Mouse (Mus musculus) lung, embryonic 15.5 days (tissue): ENCODE data around the gene Ubxn7. TPM values are rescaled to one million over a fixed set of nuclear protein-coding genes. Genes with fewer than 3 reads are reported as not detected.

Experiments used
- ATAC-seq: fragments of 200-750 bp; cut with Nextera tagmentation; 2 replicates; pipeline ENCODE4 v1.8.0; 2017; ENCODE audit warnings: moderate number of reproducible peaks, borderline replicate concordance; ENCODE audit not compliant: low FRiP score, low TSS enrichment; ENCODE audit errors: extremely low read depth
- H3K27ac ChIP-seq: fragments of 300-500 bp; sonication (generic); 2 replicates; pipeline ENCODE4 v1.5.1; 2015; ENCODE audit warnings: moderate library complexity, mild to moderate bottlenecking, inconsistent platforms
- H3K27me3 ChIP-seq: fragments of 300-500 bp; sonication (generic); 2 replicates; pipeline ENCODE4 v1.6.1; 2015; ENCODE audit warnings: inconsistent platforms
- H3K36me3 ChIP-seq: fragments of 300-500 bp; sonication (generic); 2 replicates; pipeline ENCODE4 v1.6.1; 2015; ENCODE audit warnings: inconsistent platforms
- H3K4me1 ChIP-seq: fragments of 300-500 bp; sonication (generic); 2 replicates; pipeline ENCODE4 v1.6.1; 2015; ENCODE audit warnings: inconsistent platforms
- H3K4me2 ChIP-seq: fragments of 300-500 bp; sonication (generic); 2 replicates; pipeline ENCODE4 v1.6.1; 2015; ENCODE audit warnings: inconsistent platforms, mild to moderate bottlenecking, moderate library complexity
- H3K4me3 ChIP-seq: fragments of 300-500 bp; sonication (generic); 2 replicates; pipeline ENCODE4 v1.5.1; 2015; ENCODE audit warnings: mild to moderate bottlenecking, inconsistent platforms
- H3K9ac ChIP-seq: fragments of 300-500 bp; sonication (generic); 2 replicates; pipeline ENCODE4 v1.6.1; 2015; ENCODE audit warnings: inconsistent platforms
- H3K9me3 ChIP-seq: fragments of 300-500 bp; sonication (generic); 2 replicates; pipeline ENCODE4 v1.6.1; 2016; ENCODE audit warnings: inconsistent platforms
- WGBS: fragments of 180-500 bp; shearing (Covaris S2); methylation state at CpG from one replicate; pipeline ENCODE4 v1.1.7; 2015; 5-methylcytosine and 5-hydroxymethylcytosine counted together
- polyA plus RNA-seq: library from polyadenylated mRNA; unstranded; fragments of >200 nt; fragmentation: Nextera tagmentation; extraction: Ambion mirVana; gene quantifications from 2 replicates; pipeline ENCODE4 v1.2.1, GENCODE M21; 2015

Ubxn7 gene
- polyA plus RNA-seq, 1 experiment from 2014 or later = 24.2 TPM

- under 1% methylated on average over 54 of the region's 54 CpGs for WGBS
- Histone ChIP-seq H3K36me3 (no peaks in the 10 kb centered on the region), H3K9me3 (no peaks in the 10 kb centered on the region), H3K9ac (peak overlapping the region; percentile 94), H3K27ac (peak overlapping the region; percentile 95), H3K4me2 (peak overlapping the region; percentile 50), H3K27me3 (no peaks in the 10 kb centered on the region), H3K4me3 (peak overlapping the region; percentile 91), H3K4me1 (peaks cover 9% of the 10 kb centered on the region; the same call in 1 of the 2 replicates)
- peak; percentile 79 for ATAC-seq
Observed at GRCm38 (mm10) chr16:32332556-32333511, 777 bp downstream of the Ubxn7 start.

GRCm38 (mm10) chr16:32335146-32335545, 3.1 kb downstream of the Ubxn7 start:
- Histone ChIP-seq H3K4me3 (no peak overlapping the region), H3K4me2 (no peak overlapping the region), H3K4me1 (peaks cover 9% of the 10 kb centered on the region; the same call in 1 of the 2 replicates), H3K9me3 (no peaks in the 10 kb centered on the region), H3K27ac (no peak overlapping the region), H3K36me3 (no peaks in the 10 kb centered on the region), H3K27me3 (no peaks in the 10 kb centered on the region), H3K9ac (no peak overlapping the region)
- 89% methylated on average over 5 of the region's 5 CpGs for WGBS
- no peak for ATAC-seq

- H3K9ac ChIP-seq = no peak overlapping the region
- ATAC-seq = no peak
- H3K4me2 ChIP-seq = no peak overlapping the region
- H3K9me3 ChIP-seq = no peaks in the 10 kb centered on the region
- H3K36me3 ChIP-seq = no peaks in the 10 kb centered on the region
- WGBS = 74% methylated on average over 7 of the region's 7 CpGs
- H3K4me3 ChIP-seq = no peak overlapping the region
- H3K4me1 ChIP-seq = peaks cover 3% of the 10 kb centered on the region; the same call in 1 of the 2 replicates
- no peak overlapping the region for H3K27ac ChIP-seq
- H3K27me3 ChIP-seq = no peaks in the 10 kb centered on the region
Observed at GRCm38 (mm10) chr16:32336026-32336780, 4.1 kb downstream of the Ubxn7 start.

- Histone ChIP-seq H3K36me3 (no peaks in the 10 kb centered on the region), H3K4me2 (no peak overlapping the region), H3K4me3 (no peak overlapping the region), H3K27me3 (no peaks in the 10 kb centered on the region), H3K4me1 (no peaks in the 10 kb centered on the region), H3K27ac (no peak overlapping the region), H3K9ac (no peak overlapping the region), H3K9me3 (no peaks in the 10 kb centered on the region)
- no peak for ATAC-seq
Observed at GRCm38 (mm10) chr16:32337001-32337400, 4.9 kb downstream of the Ubxn7 start.

GRCm38 (mm10) chr16:32340451-32340850, 8.4 kb downstream of the Ubxn7 start:
- H3K9me3 ChIP-seq = no peaks in the 10 kb centered on the region
- H3K27ac ChIP-seq = no peak overlapping the region
- no peak for ATAC-seq
- no peak overlapping the region for H3K4me3 ChIP-seq
- H3K36me3 ChIP-seq = no peaks in the 10 kb centered on the region
- H3K27me3 ChIP-seq = no peaks in the 10 kb centered on the region
- H3K4me1 ChIP-seq = no peaks in the 10 kb centered on the region
- WGBS = 61% methylated on average over 1 of the region's 1 CpGs
- no peak overlapping the region for H3K4me2 ChIP-seq
- no peak overlapping the region for H3K9ac ChIP-seq

- H3K9me3 ChIP-seq = no peaks in the 10 kb centered on the region
- H3K4me3 ChIP-seq = no peak overlapping the region
- H3K4me1 ChIP-seq = no peaks in the 10 kb centered on the region
- H3K36me3 ChIP-seq = no peaks in the 10 kb centered on the region
- ATAC-seq = no peak
- no peaks in the 10 kb centered on the region for H3K27me3 ChIP-seq
- no peak overlapping the region for H3K9ac ChIP-seq
- no peak overlapping the region for H3K27ac ChIP-seq
- no peak overlapping the region for H3K4me2 ChIP-seq
Observed at GRCm38 (mm10) chr16:32345521-32345920, 13.5 kb downstream of the Ubxn7 start.

GRCm38 (mm10) chr16:32350776-32351175, 18.7 kb downstream of the Ubxn7 start:
- no peak overlapping the region for H3K27ac ChIP-seq
- peaks cover 19% of the 10 kb centered on the region for H3K36me3 ChIP-seq
- no peak for ATAC-seq
- H3K4me3 ChIP-seq = no peak overlapping the region
- WGBS = 64% methylated on average over 3 of the region's 3 CpGs
- H3K4me1 ChIP-seq = 0 out of 2 replicates have a peak, but pooled peaks cover 3% of the 10 kb centered on the region
- no peaks in the 10 kb centered on the region for H3K9me3 ChIP-seq
- H3K9ac ChIP-seq = no peak overlapping the region
- H3K27me3 ChIP-seq = no peaks in the 10 kb centered on the region
- no peak overlapping the region for H3K4me2 ChIP-seq

GRCm38 (mm10) chr16:32363530-32363929, 31.5 kb downstream of the Ubxn7 start:
- 68% methylated on average over 2 of the region's 2 CpGs for WGBS
- H3K9me3 ChIP-seq = no peaks in the 10 kb centered on the region
- H3K27ac ChIP-seq = no peak overlapping the region
- no peak overlapping the region for H3K9ac ChIP-seq
- no peaks in the 10 kb centered on the region for H3K4me1 ChIP-seq
- H3K4me2 ChIP-seq = no peak overlapping the region
- no peak overlapping the region for H3K4me3 ChIP-seq
- peaks cover 16% of the 10 kb centered on the region; the same call in 1 of the 2 replicates for H3K36me3 ChIP-seq
- no peaks in the 10 kb centered on the region for H3K27me3 ChIP-seq
- no peak for ATAC-seq

GRCm38 (mm10) chr16:32371351-32371750, 39.3 kb downstream of the Ubxn7 start:
- Histone ChIP-seq H3K36me3 (peaks cover 57% of the 10 kb centered on the region), H3K27ac (no peak overlapping the region), H3K9ac (no peak overlapping the region), H3K4me2 (no peak overlapping the region), H3K4me3 (no peak overlapping the region), H3K4me1 (no peaks in the 10 kb centered on the region), H3K9me3 (no peaks in the 10 kb centered on the region), H3K27me3 (no peaks in the 10 kb centered on the region)
- WGBS = 83% methylated on average over 4 of the region's 4 CpGs
- ATAC-seq = no peak

- Histone ChIP-seq H3K9me3 (no peaks in the 10 kb centered on the region), H3K4me3 (no peak overlapping the region), H3K27me3 (no peaks in the 10 kb centered on the region), H3K4me1 (no peaks in the 10 kb centered on the region), H3K36me3 (peaks cover 81% of the 10 kb centered on the region), H3K4me2 (no peak overlapping the region), H3K27ac (no peak overlapping the region), H3K9ac (no peak overlapping the region)
- no peak for ATAC-seq
- 92% methylated on average over 2 of the region's 2 CpGs for WGBS
Observed at GRCm38 (mm10) chr16:32379575-32379974, 47.5 kb downstream of the Ubxn7 start.

GRCm38 (mm10) chr16:32382901-32383300, 50.8 kb downstream of the Ubxn7 start:
- no peak overlapping the region for H3K4me3 ChIP-seq
- no peaks in the 10 kb centered on the region for H3K9me3 ChIP-seq

GRCm38 (mm10) chr16:32384885-32385284, 52.8 kb downstream of the Ubxn7 start:
- peaks cover 59% of the 10 kb centered on the region for H3K36me3 ChIP-seq
- no peaks in the 10 kb centered on the region for H3K4me1 ChIP-seq
- no peak for ATAC-seq
- H3K9ac ChIP-seq = no peak overlapping the region
- WGBS = 80% methylated on average over 2 of the region's 2 CpGs
- no peak overlapping the region for H3K4me3 ChIP-seq
- no peaks in the 10 kb centered on the region for H3K9me3 ChIP-seq
- no peak overlapping the region for H3K27ac ChIP-seq
- H3K27me3 ChIP-seq = no peaks in the 10 kb centered on the region
- H3K4me2 ChIP-seq = no peak overlapping the region

More at GRCm38 (mm10) chr16:32382901-32383300, 50.8 kb downstream of the Ubxn7 start:
- no peak overlapping the region for H3K9ac ChIP-seq
- no peak overlapping the region for H3K27ac ChIP-seq
- H3K4me2 ChIP-seq = no peak overlapping the region
- H3K4me1 ChIP-seq = no peaks in the 10 kb centered on the region
- H3K36me3 ChIP-seq = peaks cover 76% of the 10 kb centered on the region
- ATAC-seq = no peak
- H3K27me3 ChIP-seq = no peaks in the 10 kb centered on the region
